ENCODE assay signal across 22 mouse cellular contexts in the genomic region with DNA sequence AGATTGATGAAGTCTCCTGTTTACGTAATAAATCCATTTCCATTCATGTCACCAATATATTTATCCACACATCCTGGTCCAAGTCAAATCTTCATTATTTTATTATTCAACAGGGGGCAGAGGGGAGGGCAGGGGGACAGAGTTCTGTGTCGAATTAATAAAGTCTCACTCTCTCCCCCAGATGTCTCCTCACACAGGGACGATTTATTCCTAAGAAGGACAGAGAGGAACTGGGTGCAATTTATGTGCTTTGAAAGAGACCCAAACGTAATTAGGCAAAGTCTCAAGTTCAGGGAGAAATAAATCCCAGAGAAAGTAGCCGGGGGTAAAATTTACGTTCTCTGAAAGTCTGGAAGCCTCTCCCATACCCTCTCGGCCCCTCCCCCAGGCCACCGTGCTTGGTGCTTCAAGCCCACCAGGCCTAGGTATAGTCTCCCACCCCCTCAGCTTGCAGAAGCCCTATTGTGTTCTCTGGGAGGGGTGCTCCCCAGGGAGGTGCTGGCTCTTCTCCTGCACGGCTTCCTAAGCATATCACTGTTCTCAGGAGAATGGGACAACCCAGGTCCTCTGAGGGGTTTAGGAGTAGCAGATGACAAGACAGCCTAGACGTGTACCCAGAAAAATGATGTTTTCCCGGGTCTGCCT.
A peak's percentile ranks its signal among the peaks of the same experiment; 100 is the strongest.
DNase-seq lines count a peak whose midpoint lies in the region; ATAC-seq and TF ChIP-seq lines count a peak whose summit lies in the region.
"Had no signal": no experiment of that assay in that cellular context is flagged by ENCODE, and none has a peak within 500 bp of the region (broad histone marks: within the 10 kb centered on the region; RNA-seq: fewer than 3 reads in every experiment).

No protein-coding gene starts in this region.

- H3K4me1 ChIP-seq in kidney, embryonic 14.5 days (ENCODE audit: control insufficient read depth, insufficient read depth, low read length) = 0 out of 2 replicates have a peak, but pooled peaks cover 5% of the 10 kb centered on the region
- H3K4me1 ChIP-seq in embryonic facial prominence, embryonic 10.5 days = peaks cover 25% of the 10 kb centered on the region
- H3K4me1 ChIP-seq in embryonic facial prominence, embryonic 11.5 days (ENCODE audit: control insufficient read depth, insufficient read depth, low read length) = no peaks in the 10 kb centered on the region; the same call in 1 of the 2 replicates
- H3K4me1 ChIP-seq in liver, postnatal 0 days (ENCODE audit: insufficient read depth) = no peaks in the 10 kb centered on the region
- H3K4me1 ChIP-seq: heart, embryonic 13.5 days had no signal

- no peak for TF ChIP-seq CTCF in liver, postnatal 0 days (IDR thresholded peaks at IDR 0.05; ENCODE audit: low read depth)

- no peaks in the 10 kb centered on the region for H3K36me3 ChIP-seq in kidney, embryonic 14.5 days (ENCODE audit: control insufficient read depth, insufficient read depth, low read length)
- H3K36me3 ChIP-seq in embryonic facial prominence, embryonic 10.5 days (replicated peaks) = no peaks in the 10 kb centered on the region
- H3K36me3 ChIP-seq in embryonic facial prominence, embryonic 11.5 days (replicated peaks; ENCODE audit: control insufficient read depth, insufficient read depth, low read depth, low read length) = no peaks in the 10 kb centered on the region
- H3K36me3 ChIP-seq in liver, postnatal 0 days (replicated peaks; ENCODE audit: insufficient read depth, low read length) = no peaks in the 10 kb centered on the region
- H3K36me3 ChIP-seq: embryonic facial prominence, embryonic 15.5 days; heart, embryonic 13.5 days; hindbrain, embryonic 12.5 days had no signal

- WGBS in kidney, embryonic 14.5 days = 13% methylated on average over 11 of the region's 11 CpGs
- 50% methylated on average over 11 of the region's 11 CpGs for WGBS in embryonic facial prominence, embryonic 10.5 days
- WGBS in embryonic facial prominence, embryonic 11.5 days = 44% methylated on average over 11 of the region's 11 CpGs
- WGBS in liver, postnatal 0 days (ENCODE audit: insufficient replicate concordance) = 65% methylated on average over 11 of the region's 11 CpGs

- DNase-seq in kidney, adult 9 months = no peak
- DNase-seq in kidney, postnatal 14 days = peak; percentile 4
- no peak for DNase-seq in kidney, postnatal 10 days
- DNase-seq in embryonic facial prominence, embryonic 10.5 days (ENCODE audit: low spot score) = no peak
- DNase-seq in embryonic facial prominence, embryonic 11.5 days (ENCODE audit: low spot score) = peak; percentile 45
- DNase-seq in spleen, postnatal 14 days (ENCODE audit: low spot score in 2 of 2) = no peak
- DNase-seq in liver, postnatal 0 days = no peak
- DNase-seq: adrenal gland, adult 2 months; adrenal gland, postnatal 25 days; cerebellum, adult 18-20 months; cerebellum, adult 9-11 months; cerebellum, postnatal 36 days; gastrocnemius, adult 2 months; gastrocnemius, postnatal 25 days; heart, postnatal 4 days had no signal

- H3K27me3 ChIP-seq in kidney, embryonic 14.5 days (ENCODE audit: control insufficient read depth, insufficient read depth, low read length) = peaks cover 74% of the 10 kb centered on the region
- no peaks in the 10 kb centered on the region for H3K27me3 ChIP-seq in embryonic facial prominence, embryonic 10.5 days (replicated peaks; ENCODE audit: low read depth, poor library complexity, severe bottlenecking)
- no peaks in the 10 kb centered on the region for H3K27me3 ChIP-seq in embryonic facial prominence, embryonic 11.5 days (ENCODE audit: control insufficient read depth, insufficient read depth, low read length)
- no peaks in the 10 kb centered on the region for H3K27me3 ChIP-seq in liver, postnatal 0 days (ENCODE audit: insufficient read depth, low read length)
- H3K27me3 ChIP-seq: embryonic facial prominence, embryonic 15.5 days; hindbrain, embryonic 12.5 days had no signal

- H3K4me3 ChIP-seq in kidney, embryonic 14.5 days (ENCODE audit: low read length) = no peak overlapping the region
- H3K4me3 ChIP-seq in embryonic facial prominence, embryonic 10.5 days = no peak overlapping the region
- no peak overlapping the region for H3K4me3 ChIP-seq in embryonic facial prominence, embryonic 11.5 days (ENCODE audit: low read depth, low read length)
- H3K4me3 ChIP-seq in liver, postnatal 0 days (ENCODE audit: low read depth, low read length) = no peak overlapping the region
- H3K4me3 ChIP-seq: embryonic facial prominence, embryonic 15.5 days; erythroblast, embryonic 14.5 days; gastrocnemius, adult 2 months; heart, embryonic 13.5 days; hindbrain, embryonic 12.5 days had no signal

- no peak overlapping the region for H3K27ac ChIP-seq in kidney, embryonic 14.5 days (ENCODE audit: low read depth, low read length)
- H3K27ac ChIP-seq in embryonic facial prominence, embryonic 10.5 days (replicated peaks) = peak overlapping the region; percentile 51; the same call in 1 of the 2 replicates
- 0 out of 2 replicates have a peak overlapping the region, but pooled peaks have one; percentile 23 for H3K27ac ChIP-seq in embryonic facial prominence, embryonic 11.5 days (replicated peaks; ENCODE audit: low read depth, low read length)
- H3K27ac ChIP-seq in liver, postnatal 0 days (ENCODE audit: low read depth) = no peak overlapping the region
- H3K27ac ChIP-seq: embryonic facial prominence, embryonic 15.5 days; gastrocnemius, adult 2 months; heart, embryonic 13.5 days; hindbrain, embryonic 12.5 days had no signal

- H3K9me3 ChIP-seq in kidney, embryonic 14.5 days (ENCODE audit: control insufficient read depth, low read length) = no peaks in the 10 kb centered on the region
- no peaks in the 10 kb centered on the region for H3K9me3 ChIP-seq in embryonic facial prominence, embryonic 10.5 days
- no peaks in the 10 kb centered on the region for H3K9me3 ChIP-seq in embryonic facial prominence, embryonic 11.5 days (replicated peaks; ENCODE audit: control insufficient read depth, low read length)
- H3K9me3 ChIP-seq in liver, postnatal 0 days (ENCODE audit: low read length) = no peaks in the 10 kb centered on the region
- H3K9me3 ChIP-seq: embryonic facial prominence, embryonic 15.5 days; heart, embryonic 13.5 days; hindbrain, embryonic 12.5 days had no signal

- ATAC-seq in kidney, embryonic 14.5 days (ENCODE audit: low FRiP score, low TSS enrichment) = peak; percentile 63; the same call in 1 of the 2 replicates
- 0 out of 2 replicates have a peak, but pooled peaks have one; percentile 29 for ATAC-seq in embryonic facial prominence, embryonic 11.5 days (replicated peaks; ENCODE audit: insufficient number of reproducible peaks, low FRiP score, low TSS enrichment, low read depth)
- no peak for ATAC-seq in liver, postnatal 0 days
- ATAC-seq: forebrain, embryonic 14.5 days; hindbrain, embryonic 16.5 days had no signal

- H3K9ac ChIP-seq in kidney, embryonic 14.5 days (ENCODE audit: low read depth, low read length) = no peak overlapping the region
- no peak overlapping the region for H3K9ac ChIP-seq in embryonic facial prominence, embryonic 11.5 days (replicated peaks; ENCODE audit: low read length)
- H3K9ac ChIP-seq in liver, postnatal 0 days (replicated peaks) = no peak overlapping the region
- H3K9ac ChIP-seq: embryonic facial prominence, embryonic 15.5 days; heart, embryonic 13.5 days; hindbrain, embryonic 12.5 days had no signal

- H3K4me2 ChIP-seq in kidney, embryonic 14.5 days (replicated peaks; ENCODE audit: low read depth, low read length) = no peak overlapping the region
- no peak overlapping the region for H3K4me2 ChIP-seq in embryonic facial prominence, embryonic 11.5 days (ENCODE audit: low read depth, low read length)
- H3K4me2 ChIP-seq in liver, postnatal 0 days (ENCODE audit: low read depth, low read length) = no peak overlapping the region
- H3K4me2 ChIP-seq: embryonic facial prominence, embryonic 15.5 days; heart, embryonic 13.5 days; hindbrain, embryonic 12.5 days had no signal

- no peak for TF ChIP-seq EP300 in liver, postnatal 0 days (IDR thresholded peaks at IDR 0.05; ENCODE audit: low read depth)

Comparison
In these comparisons a context has a peak if more than half of its experiments do, and no peak if none do; other contexts are left out.
1. DNase-seq: peak in kidney, postnatal 14 days (single experiment) and embryonic facial prominence, embryonic 11.5 days (single experiment); none in kidney, adult 9 months (single experiment), kidney, postnatal 10 days (single experiment), embryonic facial prominence, embryonic 10.5 days (single experiment), spleen, postnatal 14 days (0 of 2) and liver, postnatal 0 days (single experiment).
2. H3K27ac ChIP-seq: peak in embryonic facial prominence, embryonic 10.5 days (single experiment) and embryonic facial prominence, embryonic 11.5 days (single experiment); none in kidney, embryonic 14.5 days (single experiment) and liver, postnatal 0 days (single experiment).